Mouse (Mus musculus): Measurements from ENCODE around the gene Capn11. TPM values are rescaled to one million over a fixed set of nuclear protein-coding genes. Genes with fewer than 3 reads are reported as not detected.
A peak's percentile ranks its signal among the peaks of the same experiment; 100 is the strongest.

Capn11 gene
- total RNA-seq, 2 experiments from 2014 or later, result 0.28 to 0.44 TPM

DNA sequence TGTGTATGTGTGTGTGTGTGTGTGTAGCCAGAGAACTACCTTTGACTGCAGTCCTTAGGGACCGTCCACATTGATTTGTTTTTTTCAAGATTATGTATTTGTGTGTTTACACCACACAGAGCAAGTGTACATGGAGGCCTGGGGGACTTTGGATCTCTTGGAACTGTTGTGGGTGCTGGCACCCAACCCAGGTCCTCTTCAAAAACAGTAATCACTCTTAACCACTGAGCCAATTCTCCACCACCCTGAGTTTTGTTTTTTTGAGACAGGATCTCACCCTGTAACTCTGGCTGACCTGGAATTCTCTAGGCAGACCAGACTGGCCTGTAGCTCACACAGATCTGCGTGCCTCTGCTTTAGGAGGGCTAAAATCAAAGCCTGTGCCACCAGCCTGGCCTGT lies 60.7 kb downstream of the Capn11 start:
- no peak overlapping the region for H3K4me3 ChIP-seq
- DNase-seq (ENCODE audit: low spot score in 2 of 2), result no peak
- H3K27ac ChIP-seq, result no peak overlapping the region
- TF ChIP-seq CTCF (conservative IDR thresholded peaks at IDR 0.05), result no peak

DNA sequence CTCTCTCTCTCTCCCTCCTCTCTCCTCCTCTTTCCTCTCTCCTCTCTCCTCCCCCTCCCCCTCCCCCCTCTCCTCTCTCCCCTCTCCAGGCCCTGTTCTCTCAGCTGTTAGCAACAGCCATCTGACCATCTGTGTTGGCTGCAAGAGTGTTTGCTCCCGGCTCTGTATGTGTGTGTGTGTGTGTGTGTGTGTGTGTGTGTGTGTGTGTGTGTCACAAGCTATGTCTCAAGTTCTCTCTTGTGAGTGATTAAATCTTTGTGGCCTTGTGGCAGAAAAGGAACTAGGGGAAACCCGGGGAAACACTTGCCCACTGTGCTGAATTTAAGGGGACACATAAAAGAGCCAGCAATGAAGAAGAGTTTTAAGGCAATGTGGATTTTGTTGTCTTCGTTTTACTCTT lies 61.3 kb downstream of the Capn11 start:
- no peak overlapping the region for H3K4me3 ChIP-seq
- no peak overlapping the region for H3K27ac ChIP-seq
- no peak for DNase-seq (ENCODE audit: low spot score in 2 of 2)
- no peak for TF ChIP-seq CTCF (conservative IDR thresholded peaks at IDR 0.05)

DNA sequence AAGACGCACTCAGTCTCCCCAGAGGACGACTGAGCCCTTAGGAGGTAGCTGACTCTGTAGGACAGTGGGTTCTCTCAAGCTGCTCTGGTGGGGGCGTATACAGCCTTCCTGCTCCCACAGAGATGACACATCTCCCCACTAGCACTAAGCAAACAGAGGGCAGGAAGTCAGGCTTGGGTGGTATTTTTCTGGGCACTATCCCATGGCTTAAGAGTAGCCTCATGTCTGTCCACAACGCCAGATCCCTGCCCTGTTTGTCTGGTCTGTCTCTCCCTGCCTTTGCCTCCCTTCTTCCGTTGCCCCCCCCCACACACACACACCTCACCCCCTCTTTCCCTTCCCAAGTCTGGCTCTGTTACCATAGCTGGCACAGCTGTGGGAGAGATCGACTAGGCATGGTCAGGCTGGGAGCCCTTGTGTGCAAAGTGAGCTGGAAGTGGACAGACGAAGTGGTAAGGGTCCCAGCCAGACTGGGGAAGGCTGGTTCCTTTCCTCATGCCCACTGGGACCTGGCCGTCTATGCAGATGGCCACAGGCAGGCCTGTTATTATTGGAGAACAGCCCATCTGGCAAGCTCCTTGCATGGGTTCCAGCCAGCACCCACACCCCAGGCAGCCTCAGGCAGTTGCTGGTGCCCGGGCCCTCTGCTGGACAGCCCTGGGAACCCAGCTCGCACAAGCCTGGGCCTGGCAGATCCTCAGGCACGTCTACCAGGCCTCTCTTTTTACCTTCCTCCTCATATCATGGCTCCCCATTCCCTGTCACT lies 62.3 kb downstream of the Capn11 start:
- peak overlapping the region; percentile 59; the same call in 1 of the 2 replicates for H3K27ac ChIP-seq
- peak; percentile 44 to 58 for DNase-seq (ENCODE audit: low spot score in 2 of 2)
- no peak overlapping the region for H3K4me3 ChIP-seq
- TF ChIP-seq CTCF (conservative IDR thresholded peaks at IDR 0.05), result peak; percentile 81

DNA sequence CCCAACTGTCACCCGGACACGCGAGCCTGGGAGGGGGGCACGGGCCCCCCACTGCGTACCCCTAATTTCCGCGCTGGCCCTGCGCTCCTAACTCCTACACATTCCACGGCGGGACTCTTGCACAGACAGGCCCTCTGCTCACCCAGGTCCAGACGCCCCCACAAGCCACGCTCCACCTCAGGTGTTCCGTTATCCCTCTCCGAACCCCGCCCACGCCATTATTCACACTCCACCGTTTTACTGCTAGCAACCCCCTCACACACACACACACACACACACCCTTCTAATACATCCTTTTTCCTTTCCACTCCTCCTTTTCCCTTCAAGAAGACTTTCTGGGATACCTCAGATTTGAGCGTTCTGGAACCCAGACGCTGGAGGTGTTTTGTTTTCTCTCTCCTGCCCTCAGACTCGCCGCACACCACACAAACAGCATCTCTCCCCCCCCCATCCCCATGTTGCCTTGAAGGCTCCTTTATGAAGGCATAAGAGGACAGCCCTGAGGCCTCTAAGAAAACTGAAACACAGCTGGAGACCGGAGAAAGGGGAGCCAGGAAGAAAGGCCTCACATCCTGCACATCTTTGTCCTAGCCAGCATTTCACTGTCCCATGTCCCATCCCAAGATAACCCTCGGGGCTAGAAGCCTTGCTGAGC lies 63.3 kb downstream of the Capn11 start:
- DNase-seq (ENCODE audit: low spot score in 2 of 2), result no peak
- H3K4me3 ChIP-seq, result peak overlapping the region; percentile 69
- no peak for TF ChIP-seq CTCF (conservative IDR thresholded peaks at IDR 0.05)
- peak overlapping the region; percentile 49; the same call in 1 of the 2 replicates for H3K27ac ChIP-seq

DNA sequence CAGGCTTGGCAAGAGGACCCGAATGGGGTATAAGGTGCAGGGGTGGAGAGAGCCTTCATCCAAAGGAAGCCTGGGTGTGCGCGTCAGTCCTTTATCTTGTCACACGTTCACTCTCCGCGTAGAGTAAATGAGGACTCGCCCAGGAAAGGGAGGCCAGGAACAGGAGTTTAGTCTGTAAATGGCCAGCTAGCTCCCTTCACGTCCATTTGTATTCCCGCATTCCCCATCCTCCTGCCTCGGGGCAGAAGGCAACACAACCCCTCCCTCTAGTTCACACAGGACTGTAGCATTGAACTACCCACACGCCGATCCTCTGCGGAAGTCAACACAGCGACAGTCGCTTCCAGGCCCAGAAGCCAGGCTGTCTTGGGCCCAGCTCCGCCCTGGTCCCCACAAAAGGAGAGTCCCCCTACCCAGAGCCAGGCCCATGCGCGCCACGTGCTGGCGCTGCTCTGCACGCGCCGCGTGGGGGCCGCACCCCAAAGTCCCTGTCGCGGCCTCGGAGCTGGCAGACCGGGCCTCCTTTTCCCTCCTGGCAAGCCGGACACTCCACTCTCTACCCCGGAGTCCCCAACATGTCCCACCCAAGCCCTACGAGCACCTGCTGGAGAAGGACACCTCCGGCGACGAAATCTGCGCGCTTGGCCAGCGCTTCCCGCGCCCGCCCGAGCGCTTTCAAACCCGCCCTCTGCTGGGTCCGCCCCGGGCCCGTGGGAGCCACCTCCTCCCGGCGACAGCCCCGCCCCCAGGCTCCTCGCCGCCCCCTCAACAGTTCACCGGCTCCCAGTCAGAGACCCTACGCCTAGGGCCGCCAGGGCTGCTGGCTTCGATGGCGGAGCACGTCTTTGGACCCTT lies 64.0 kb downstream of the Capn11 start:
- peak overlapping the region; percentile 49; the same call in 1 of the 2 replicates for H3K27ac ChIP-seq
- TF ChIP-seq CTCF (conservative IDR thresholded peaks at IDR 0.05), result peak; percentile 15; the same call in 1 of the 2 replicates
- peak overlapping the region; percentile 69 for H3K4me3 ChIP-seq
- DNase-seq (ENCODE audit: low spot score in 2 of 2), result no peak

DNA sequence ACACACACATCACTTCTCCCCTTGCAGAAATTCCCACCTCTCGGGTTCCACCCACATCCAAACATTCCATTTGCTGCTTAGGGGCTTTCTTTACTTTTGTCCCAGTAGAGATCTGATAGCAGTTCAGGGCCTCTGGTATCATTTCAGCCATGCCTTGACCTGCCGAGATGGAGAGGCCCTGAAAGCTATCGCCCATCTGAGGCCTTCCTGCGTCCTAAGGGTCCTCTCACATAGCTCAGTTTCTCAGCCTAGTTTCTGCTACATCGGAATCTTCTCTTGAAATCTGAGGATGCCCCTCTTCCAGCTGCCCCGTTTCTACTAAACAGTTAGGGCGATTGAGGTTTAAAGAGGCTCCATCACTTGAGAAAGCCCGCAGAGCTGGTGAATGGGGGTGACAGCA lies 64.9 kb downstream of the Capn11 start:
- TF ChIP-seq CTCF (conservative IDR thresholded peaks at IDR 0.05), result no peak
- DNase-seq (ENCODE audit: low spot score in 2 of 2), result no peak
- Histone ChIP-seq H3K27ac (no peak overlapping the region), H3K4me3 (no peak overlapping the region)

DNA sequence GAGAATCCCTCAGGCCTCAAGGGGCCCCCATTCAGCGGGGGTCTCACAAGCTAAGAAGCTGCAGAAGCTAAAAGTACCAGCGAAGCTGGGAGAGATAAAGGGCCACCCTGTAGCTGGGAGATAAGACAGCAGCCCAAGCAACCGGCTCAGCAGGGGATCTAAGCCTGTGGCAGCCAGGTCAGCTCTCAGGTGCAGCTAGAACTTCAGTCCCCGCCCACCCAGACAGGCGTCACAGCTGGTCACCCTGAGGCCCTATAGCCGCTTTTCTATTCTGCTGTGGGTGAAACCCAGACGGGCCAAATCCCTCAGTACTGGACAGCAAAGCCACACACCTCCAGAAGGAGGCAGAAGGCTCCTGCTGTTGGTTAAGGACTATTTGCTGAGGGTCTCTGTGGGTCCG lies 65.6 kb downstream of the Capn11 start:
- no peak overlapping the region for H3K27ac ChIP-seq

DNA sequence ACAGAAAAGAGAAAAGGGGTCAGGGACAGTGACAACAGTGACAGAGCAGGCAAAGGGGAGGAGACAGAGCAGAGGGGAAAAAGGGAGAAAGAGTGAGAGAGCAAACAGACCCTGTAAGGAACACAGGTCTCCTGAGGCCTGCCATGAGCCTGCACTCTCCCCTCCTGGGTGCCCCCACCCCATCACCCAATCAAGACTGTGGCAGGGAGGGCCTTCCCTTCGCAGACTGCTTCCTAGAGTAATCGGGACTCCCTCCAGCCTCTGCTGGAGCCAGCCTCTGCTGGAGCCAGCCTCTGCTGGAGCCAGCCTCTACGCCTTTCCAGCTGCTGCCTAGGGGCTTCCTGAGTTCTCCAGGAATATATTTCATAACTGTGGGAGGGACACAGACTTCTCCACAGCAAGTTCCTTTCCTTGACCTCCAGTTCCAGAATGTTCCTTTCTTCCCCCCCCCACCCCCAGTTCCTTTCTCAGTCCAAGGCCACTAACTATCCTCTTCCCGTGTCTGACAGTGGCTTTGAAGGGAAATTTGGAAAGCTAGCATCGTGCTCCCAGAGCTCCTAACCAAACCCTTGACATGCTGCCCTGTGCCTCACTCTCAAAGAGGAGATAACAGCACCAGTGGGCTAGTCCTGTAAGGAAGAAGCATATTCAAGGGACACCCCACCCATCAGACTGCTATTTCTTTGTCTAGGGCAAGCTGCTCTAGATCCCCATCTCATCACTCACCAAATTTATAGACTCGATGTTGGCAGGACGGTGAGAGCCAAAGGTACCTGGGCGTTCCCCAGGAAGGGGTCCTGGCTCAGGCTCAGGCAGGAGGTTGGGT lies 66.3 kb downstream of the Capn11 start:
- H3K27ac ChIP-seq, result peak overlapping the region; percentile 58
- no peak for TF ChIP-seq CTCF (conservative IDR thresholded peaks at IDR 0.05)
- H3K4me3 ChIP-seq, result no peak overlapping the region; the same call in 1 of the 2 replicates

More for the DNA sequence above, 65.6 kb downstream of the Capn11 start:
- no peak for DNase-seq (ENCODE audit: low spot score in 2 of 2)
- no peak overlapping the region for H3K4me3 ChIP-seq
- no peak for TF ChIP-seq CTCF (conservative IDR thresholded peaks at IDR 0.05)

DNA sequence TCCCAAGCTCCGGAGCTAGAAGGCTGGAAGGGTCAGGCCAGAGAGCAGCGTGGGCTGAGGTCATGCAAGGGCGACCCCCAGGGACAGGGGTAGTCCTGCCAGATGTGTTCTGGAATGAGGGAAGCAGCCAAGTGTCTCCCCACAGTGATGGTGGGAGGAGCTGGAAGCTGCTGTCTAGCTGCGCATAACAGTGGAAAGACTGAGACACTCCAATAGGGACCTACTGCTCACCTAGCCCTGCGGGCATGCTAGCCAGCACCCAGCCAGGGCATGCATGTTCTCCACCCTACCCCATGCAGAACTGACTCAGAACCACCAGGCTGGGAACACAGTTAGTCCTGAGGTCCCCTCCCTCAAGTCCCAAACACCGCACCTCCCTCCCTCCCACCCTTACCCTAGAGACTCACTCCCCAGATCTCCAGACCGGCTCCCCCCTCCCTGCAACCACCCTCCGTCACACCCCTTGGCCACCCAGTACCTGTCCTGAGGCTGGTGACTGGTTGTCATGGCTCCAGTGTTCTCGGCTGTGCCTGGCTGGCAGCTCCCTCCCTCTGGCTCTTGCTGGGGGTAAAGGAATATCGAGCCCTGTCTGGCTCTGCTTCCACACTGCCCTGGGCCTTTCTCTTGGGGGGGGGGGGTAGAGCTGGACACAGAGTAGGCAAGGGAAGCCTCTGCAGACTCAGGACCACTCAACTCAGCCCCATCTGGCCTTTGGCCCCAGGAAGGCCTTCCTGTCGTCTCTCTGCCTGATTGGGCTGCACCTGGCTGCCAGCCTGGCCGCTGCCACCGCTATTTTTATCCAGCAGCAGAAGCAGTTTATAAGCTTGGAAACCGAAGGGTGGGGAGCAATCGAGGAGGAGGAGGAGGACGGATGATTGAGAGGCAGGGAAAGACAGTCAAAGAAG lies 67.2 kb downstream of the Capn11 start:
- H3K4me3 ChIP-seq, result peak overlapping the region; percentile 15; the same call in 1 of the 2 replicates
- no peak for DNase-seq (ENCODE audit: low spot score in 2 of 2)
- TF ChIP-seq CTCF (conservative IDR thresholded peaks at IDR 0.05), result no peak
- peak overlapping the region; percentile 58 for H3K27ac ChIP-seq

More for the DNA sequence above, 66.3 kb downstream of the Capn11 start:
- DNase-seq (ENCODE audit: low spot score in 2 of 2), result no peak

DNA sequence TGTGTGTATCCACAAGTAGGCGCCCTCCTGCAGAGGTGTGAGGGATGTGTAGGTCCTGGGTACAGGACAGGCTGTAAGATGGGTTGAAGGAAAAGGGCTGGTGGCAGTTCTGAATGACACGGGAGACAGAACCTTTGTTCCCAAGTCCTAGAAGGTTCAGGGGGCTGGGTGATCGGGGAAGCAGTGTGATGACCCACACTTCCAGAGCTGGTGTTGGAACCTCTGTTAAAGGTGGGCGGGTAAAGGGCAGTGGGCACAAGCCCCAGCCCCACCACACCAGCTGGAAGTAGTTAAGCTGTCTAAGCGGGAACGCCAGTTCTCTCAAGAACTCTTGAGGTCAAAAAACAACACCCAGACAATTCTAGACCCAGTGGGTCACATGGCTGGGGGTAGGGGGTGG lies 68.7 kb downstream of the Capn11 start:
- Histone ChIP-seq H3K4me3 (no peak overlapping the region), H3K27ac (no peak overlapping the region)
- no peak for TF ChIP-seq CTCF (conservative IDR thresholded peaks at IDR 0.05)
- no peak for DNase-seq (ENCODE audit: low spot score in 2 of 2)

DNA sequence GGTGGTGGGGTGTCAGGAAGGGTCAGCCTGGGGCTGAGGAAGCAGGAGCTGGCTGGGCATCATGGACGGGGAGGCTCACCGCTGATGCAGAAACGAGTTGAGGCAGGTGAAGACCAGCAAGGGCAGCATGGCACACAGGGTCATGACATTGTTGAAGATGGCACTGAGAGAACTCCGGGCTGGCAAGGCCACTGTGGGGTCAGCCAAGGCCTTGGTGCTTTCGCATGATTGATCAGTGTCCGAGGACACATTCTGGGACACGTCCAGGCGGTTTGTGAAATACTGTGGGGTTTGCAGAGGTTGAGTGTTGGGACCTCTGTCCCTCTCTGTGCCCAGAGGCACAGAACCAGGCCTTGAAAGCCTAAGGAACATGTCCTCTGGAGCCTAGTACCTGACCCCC lies 69.3 kb downstream of the Capn11 start:
- TF ChIP-seq CTCF (conservative IDR thresholded peaks at IDR 0.05), result no peak
- H3K27ac ChIP-seq, result no peak overlapping the region
- DNase-seq (ENCODE audit: low spot score in 2 of 2), result no peak
- no peak overlapping the region for H3K4me3 ChIP-seq
